Mouse (Mus musculus): ENCODE measurements around the gene Epha7.

Epha7 gene

DNA sequence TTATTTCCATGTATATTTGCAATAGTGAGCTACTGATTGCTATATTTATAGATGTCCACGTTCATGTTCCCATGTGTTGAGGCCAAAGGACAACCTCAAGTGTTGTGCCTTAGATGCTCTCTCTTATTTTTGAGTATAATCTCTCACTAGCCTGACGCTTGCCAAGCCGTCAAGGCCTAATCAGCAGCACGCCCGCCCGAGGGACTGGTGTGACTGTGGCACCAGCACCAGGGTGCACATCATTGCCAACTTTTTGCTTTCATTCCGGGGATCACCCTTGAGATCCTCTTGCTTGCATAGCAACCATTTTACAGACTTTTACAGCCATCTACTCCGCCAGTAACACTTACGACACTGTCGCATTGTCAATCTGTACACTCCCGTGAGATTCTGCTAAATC lies 86.9 kb downstream of the Epha7 start:
- DNase-seq (ENCODE audit: low spot score in 2 of 2), result no peak

DNA sequence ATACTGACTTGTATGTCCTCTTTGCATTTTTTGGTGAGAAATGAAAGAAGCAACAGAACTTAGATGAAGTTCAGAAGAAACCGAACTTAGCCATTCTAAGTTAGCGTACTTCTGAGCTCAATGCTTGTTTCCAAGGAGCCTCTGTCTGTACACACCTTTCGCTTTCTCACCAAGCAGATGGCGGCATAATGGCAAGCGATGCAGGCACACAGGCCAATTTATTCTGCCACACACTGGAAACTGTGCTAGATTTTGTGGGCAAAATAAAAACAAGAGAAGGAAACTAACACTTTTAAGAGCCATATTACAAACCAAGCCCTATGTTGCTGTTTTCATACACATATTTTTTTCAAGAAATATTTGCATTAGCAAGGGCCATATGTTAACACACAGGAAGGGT lies 88.6 kb downstream of the Epha7 start:
- no peak for DNase-seq (ENCODE audit: low spot score in 2 of 2)

DNA sequence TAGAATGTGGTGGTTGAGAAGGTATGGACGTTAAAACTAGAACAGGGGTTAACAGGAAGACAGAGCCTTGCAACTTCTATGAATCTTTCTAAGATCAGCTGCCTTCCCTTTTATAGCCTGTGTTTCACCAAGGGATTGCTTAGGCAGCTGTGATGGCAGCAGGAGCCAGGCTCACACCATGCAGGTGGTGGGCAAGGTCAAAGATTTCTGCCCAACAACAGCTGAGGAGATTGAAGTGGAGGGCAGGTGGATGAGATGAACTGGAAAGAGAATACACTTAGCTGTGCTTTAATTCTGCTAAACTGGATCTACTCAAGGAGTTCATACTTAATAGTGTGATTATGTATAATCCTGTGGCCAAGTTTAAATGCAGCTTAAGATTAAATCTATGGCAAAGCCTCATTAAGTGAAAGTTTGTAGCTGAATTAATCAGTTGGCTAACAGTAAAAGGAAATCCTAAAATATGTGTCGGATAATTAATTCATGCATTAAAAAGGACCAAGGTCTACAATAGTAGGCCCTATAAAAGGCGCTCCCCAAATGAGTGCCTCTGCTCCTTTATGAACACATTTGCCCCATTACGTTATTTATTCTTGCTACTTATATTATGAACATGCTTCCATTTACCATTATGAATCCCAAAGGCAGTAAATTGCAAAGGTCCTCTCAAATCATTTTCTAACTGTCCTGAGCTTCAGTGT lies 89.2 kb downstream of the Epha7 start:
- no peak for DNase-seq (ENCODE audit: low spot score in 2 of 2)

DNA sequence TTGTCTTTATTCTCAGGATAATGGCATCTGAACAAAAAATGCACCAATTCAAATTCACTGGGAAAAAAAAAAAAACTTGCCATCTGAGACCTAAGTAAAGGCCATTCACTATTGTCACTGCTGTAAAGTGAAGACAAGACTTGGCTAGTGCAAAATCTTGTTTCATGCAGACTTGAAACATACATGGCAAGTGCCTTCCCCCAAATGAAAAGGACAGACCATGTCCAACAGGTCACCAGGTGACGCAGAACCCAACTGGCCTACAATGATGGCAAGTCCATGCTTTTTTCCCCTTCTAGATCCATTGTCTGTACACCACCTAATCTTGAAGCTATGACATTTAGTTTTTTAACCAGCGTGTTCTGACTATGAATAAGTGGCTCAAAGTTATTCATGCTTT lies 94.1 kb downstream of the Epha7 start:
- no peak for DNase-seq (ENCODE audit: low spot score in 2 of 2)

DNA sequence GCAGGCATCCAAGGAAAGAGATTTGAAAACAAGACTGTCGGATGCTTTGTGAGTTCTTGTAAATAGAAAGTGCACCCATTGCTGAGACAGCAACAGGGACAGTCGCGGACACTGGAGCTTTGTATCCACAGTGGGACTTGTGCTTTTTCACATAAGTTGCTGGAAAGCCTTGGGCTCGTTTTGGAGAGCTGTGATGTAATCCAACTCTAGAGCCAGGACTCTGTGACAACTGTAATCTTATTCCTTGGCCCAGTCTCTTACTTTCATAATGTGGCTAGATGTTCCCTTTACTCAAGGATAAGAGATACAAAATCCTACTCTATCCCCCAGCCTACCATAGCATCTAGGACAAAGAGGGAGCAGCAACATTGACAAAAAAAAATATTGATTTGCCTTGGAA lies 97.2 kb downstream of the Epha7 start:
- no peak for DNase-seq (ENCODE audit: low spot score in 2 of 2)

DNA sequence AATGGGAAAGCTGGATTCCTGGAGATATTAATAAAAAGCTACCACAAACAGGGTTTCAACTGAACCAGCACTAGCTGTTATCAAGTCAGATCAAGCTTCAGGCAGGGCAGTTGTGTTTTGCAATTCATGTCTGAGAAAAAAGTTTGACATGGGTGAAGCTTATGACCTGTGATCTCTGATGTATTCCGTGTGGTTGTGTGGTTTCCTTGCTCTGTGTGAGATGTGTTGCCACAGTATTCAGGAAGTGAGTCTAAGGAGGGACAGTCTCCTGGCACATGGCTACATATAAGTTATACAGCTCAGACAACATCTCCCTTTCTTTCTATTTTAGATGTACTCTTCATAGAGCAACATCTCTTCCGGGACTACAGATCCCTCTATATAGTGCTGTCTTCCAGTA lies 99.1 kb downstream of the Epha7 start:
- no peak for DNase-seq (ENCODE audit: low spot score in 2 of 2)

DNA sequence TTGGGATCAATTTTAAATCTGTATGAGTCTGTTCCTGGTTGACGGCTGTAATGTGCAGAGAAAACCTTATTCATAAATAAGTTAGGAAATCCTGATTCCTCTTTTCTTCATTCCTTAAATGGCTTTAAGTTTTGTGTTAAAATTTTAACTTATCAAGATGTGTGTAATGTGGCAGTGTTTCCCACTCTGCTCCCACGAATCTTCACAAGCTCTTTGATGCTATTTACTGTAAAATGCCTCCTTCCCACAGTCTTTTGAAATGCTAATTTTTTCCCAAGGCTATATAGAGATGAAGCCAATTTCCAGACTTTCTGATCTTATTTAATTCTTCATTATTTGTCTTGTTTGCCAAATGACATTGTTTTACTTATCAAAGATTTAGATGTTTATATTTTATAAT lies 100.7 kb downstream of the Epha7 start:
- no peak for DNase-seq (ENCODE audit: low spot score in 2 of 2)

DNA sequence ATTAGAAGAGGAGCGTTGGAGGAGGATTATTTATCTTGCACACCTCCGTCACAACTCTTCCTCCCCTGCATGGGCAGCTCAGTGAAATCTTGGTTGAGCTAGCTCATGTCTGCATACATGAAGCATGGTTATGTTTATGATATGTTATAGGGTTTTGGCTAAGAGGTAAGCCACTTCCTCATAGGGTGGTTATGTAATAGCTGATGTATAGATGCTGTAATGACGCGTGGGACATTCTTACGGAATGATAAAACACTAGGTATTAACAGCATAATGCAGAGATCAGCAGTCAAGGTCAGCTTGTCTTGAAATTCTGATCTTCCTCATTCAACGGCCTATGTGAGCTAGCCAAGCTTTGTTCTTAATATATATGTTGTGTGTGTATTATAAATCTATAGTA lies 107.7 kb downstream of the Epha7 start:
- no peak for DNase-seq (ENCODE audit: low spot score in 2 of 2)

DNA sequence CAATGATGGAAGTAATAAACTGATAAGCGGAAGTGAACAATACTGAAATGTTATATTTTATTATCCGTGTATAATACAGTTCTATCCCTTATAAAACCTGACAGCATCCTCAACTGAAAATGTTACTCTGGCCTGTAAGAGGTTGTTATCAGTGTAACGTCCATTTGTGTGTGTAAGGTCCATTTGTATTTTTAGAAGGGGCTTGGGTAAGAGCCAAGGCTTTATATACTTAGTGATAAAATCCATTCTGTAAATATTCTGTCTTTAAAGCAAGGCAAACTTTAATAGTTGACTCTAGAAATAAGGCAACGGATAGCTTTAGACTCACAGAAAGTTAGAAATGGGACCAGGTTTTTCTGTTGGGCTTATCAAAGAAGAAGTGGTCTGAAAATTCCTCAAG lies 113.1 kb downstream of the Epha7 start:
- DNase-seq (ENCODE audit: low spot score in 2 of 2), result no peak

DNA sequence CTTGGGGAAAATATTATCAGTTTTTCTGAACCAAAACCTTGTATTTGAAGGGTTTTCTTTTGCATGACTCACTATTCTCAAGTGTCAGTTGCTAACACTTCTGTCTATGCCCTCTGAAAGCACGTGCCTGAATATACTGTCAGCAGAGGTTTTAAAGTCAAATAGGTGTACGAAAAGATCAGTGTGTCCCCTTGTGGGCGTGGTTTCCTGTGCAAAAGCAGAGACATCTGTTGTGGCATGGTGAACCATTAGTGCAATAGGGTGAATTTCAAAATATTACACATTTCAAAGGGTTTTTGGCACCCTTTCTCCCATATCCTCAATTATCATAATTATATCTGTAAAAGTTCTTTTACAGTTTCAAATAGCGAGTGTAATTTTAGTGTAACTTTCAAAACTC lies 120.5 kb downstream of the Epha7 start:
- DNase-seq (ENCODE audit: low spot score in 2 of 2), result no peak

DNA sequence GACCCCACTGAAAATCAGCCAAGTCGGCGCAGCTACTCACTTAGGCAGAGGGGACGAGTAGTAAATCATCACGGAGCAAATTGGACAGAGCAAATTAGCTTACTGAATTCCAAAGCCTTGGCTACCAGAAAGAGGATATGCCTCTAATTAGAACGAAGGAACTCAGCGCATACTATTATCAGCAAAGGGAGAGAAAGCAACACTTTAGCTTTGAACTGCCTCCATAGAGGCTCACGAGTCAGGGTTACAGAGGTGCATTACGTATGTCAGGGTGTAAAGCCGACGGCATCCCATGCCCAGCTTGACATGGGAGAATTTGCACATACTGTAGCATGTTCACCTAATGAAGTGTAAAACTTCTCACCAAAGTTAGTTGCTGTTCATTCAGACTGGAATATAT lies 121.9 kb downstream of the Epha7 start:
- DNase-seq (ENCODE audit: low spot score in 2 of 2), result no peak

DNA sequence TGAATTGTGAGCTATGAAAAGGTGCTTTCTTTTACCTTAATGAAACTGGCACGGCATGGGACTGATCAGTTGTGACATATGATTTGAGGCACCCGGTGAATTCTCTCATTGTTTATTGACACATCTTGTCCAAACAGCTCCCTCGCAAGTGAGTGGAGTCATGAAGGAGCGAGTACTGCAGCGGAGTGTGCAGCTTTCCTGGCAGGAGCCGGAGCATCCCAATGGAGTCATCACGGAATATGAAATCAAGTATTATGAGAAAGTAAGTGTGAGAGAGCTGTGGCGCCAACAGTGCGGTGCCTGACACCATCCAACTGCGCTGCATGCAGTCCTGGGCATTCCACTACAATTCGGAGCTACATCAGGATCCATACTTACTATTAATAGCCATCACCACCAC lies 122.6 kb downstream of the Epha7 start:
- no peak for DNase-seq (ENCODE audit: low spot score in 2 of 2)

DNA sequence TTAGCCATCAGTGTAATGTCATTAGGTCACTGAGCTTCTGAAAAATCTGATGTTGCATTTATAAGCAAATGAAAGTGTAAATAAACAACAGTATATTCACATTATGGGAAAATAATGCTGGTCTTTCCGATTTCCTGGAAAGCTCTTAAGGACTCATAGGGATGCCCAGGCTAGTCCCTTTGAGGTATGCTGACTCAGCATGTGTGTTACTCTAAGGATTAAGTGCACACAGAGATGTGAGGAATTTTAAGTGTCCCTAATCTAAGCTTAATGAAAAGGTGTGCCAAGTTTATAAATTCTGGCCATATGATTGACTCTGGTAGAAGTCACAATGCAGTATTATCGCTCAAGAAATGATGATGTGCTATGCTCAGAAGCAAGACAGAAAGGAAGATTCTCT lies 127.8 kb downstream of the Epha7 start:
- DNase-seq (ENCODE audit: low spot score in 2 of 2), result no peak

DNA sequence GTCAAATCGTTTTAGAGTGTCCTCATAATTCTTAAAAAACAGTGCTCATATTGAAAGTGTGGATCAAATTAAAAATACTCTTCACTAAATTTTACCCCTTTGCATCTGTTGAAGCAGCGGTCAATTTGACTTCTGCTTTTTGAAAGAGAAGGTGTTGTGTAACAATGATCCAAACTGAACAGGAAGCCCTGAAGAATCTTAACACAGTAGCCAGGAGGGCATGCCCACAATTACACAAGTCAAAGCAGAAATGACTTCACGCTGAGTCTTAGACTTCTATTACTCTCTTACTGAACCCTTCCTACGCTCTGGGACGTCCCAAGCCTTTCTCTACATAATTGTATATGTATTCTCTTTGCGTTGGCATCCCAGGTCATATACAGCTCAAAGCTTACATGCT lies 131.3 kb downstream of the Epha7 start:
- DNase-seq (ENCODE audit: low spot score in 2 of 2), result no peak

DNA sequence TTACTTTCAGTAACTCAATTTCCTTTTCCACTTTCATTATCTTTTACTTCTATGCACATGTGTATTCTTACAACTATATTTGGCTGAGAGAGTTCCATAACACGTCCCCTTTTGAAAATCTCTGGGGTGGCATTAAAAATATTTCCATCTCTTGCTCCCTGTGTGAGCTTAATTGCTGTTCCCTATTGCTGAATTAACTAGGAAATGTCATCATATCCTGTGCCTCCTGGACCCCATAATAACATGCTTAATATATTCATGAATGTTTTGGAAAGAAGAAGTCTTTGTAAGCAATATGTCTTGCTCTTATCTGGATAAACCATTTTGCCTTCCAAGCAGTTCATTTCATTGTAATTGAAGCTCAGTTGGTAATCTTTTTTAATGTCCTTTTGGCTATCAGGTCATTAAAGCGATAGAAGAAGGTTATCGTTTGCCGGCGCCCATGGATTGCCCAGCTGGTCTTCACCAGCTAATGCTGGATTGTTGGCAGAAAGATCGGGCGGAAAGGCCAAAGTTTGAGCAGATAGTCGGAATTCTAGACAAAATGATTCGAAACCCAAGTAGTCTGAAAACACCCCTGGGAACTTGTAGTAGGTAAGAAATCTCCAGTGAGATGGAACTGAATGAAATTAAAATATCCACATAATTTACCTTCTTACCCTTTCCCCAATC lies 148.1 kb downstream of the Epha7 start:
- DNase-seq (ENCODE audit: low spot score in 2 of 2), result no peak

DNA sequence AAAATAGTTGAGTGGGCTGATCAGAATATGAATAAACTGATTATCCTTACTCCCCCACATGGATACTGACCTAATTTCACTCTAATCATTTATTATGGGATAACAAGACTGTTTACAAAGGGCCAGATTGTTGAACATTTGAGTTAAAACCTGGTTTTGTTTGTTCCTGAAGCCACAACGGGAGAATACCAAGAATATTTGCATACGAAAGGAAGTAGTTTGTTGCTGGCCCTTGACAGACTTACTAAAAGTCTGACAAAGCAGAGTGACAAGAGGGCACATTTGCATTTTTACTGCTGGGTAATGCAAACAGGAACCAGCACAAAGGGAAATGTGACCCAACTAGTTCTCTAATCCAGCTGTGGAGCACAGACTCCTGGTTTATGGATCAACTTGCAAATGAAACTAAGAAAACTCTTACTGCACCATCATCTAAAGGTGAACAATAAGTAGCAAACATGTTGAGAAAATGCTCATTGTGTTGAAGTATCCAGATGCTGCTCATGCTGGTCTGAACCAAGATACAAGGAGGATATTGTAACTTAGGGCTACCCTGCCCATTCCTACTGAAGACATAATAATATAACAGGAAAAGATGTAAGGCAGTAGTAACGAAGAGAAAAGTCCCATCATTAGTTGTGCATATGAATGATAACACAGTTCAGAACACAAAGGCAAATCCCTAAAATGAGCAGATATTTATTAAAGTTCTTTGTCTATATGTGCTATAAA lies 154.8 kb downstream of the Epha7 start:
- DNase-seq (ENCODE audit: low spot score in 2 of 2), result no peak

DNA sequence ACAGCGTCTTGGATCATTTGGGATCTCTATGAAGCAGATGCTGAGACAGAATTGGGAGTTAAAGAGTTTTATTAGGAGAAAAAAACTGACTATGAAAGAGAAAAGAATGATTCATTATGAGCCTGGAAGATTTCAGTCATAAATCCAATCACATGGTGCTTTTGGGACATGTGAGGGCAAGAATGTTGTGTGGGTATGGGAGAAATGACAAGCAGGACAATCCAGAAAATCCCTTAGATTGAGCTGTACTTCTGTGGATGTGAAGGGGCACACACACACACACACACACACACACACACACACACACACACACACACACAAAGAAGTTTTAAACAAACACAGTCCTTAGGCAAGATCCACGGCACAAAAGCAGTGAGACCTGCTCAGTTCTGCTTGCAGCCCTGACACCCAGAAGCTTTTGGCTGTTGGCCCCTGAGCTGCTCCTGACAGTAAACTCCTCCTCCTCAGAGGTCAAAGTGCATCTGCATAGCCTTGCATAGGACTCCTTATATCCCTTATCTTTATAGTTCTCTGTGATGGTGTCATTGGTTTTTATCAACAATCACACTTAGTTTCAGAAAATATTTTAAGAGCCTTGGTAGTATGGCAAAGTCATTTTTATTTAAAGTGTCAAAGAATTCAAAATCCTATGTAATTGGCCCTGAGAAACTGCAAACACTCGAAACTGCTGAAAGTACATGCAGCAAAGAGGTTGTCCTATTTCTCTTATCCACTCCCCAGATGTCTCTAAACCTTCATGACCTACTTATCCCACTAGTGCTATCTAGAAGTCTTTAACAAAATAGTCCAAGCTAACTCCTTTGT lies 185.7 kb downstream of the Epha7 start:
- DNase-seq (ENCODE audit: low spot score in 2 of 2), result no peak

DNA sequence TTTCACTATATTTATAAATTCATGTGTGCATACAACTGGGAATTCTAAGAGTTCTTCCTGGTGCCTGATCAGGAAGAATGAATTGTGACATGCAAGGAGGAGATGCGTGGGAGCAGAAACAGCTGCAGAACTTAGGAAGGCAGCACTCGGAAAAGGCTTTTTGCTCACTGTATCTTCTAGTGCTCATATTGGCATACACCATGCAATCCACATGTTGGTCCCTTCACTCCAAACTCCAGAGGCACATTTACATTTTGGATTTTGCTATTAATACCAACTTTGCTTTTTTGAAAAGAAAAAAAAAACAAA lies 186.3 kb downstream of the Epha7 start:
- no peak for DNase-seq (ENCODE audit: low spot score in 2 of 2)

DNA sequence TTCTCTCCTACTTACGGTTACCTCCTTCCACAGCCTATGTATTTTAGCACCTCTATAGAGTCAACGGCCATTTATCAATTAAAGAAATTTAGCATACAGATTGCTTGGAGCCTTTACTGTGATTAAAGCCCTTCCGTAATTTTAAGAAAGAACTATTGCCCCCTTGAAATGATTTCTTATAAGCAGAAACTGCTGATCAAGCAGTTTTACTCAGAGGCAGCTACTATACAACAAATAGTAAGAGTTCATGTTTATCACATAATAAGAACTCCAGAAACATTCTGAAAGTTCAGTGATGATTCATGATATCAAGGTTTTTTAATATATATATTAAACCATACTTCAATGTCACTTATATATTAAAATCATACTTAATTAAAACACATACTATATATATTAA lies 197.4 kb downstream of the Epha7 start:
- no peak for DNase-seq (ENCODE audit: low spot score in 2 of 2)
